Mouse (Mus musculus) lung, postnatal 36 days (tissue): ENCODE measurements around the gene Pcdh8.

Source experiments
- DNase-seq: peaks from one replicate; pipeline ENCODE4 v3.0.0; 2022; ENCODE audit warnings: mixed read lengths

Gene Pcdh8

GRCm38 (mm10) chr14:79753733-79754132 is 17.4 kb downstream of the Pcdh8 start:
- DNase-seq = no peak

GRCm38 (mm10) chr14:79740515-79740914 is 30.6 kb downstream of the Pcdh8 start:
- DNase-seq = no peak

- DNase-seq = no peak
These were observed 32.7 kb downstream of the Pcdh8 start for GRCm38 (mm10) chr14:79738441-79738840.

- peak; percentile 12 for DNase-seq
These were observed 33.3 kb downstream of the Pcdh8 start for GRCm38 (mm10) chr14:79737642-79738379.

- DNase-seq = no peak
These were observed 34.3 kb downstream of the Pcdh8 start for GRCm38 (mm10) chr14:79736781-79737180.

GRCm38 (mm10) chr14:79733501-79733900 is 37.6 kb downstream of the Pcdh8 start:
- DNase-seq = no peak

- DNase-seq = no peak
These were observed 42.3 kb downstream of the Pcdh8 start for GRCm38 (mm10) chr14:79728811-79729210.

- DNase-seq = no peak
These were observed 47.0 kb downstream of the Pcdh8 start for GRCm38 (mm10) chr14:79724002-79724681.

GRCm38 (mm10) chr14:79722228-79722627 is 48.9 kb downstream of the Pcdh8 start:
- DNase-seq = no peak
